In genomic region chr9:50520748-50521147, GRCm38 (mm10) we compare ENCODE assay signal across 1 mouse cellular context.
TF ChIP-seq lines count a peak whose summit lies in the region.

No protein-coding gene starts in this region.

TF ChIP-seq in CH12.LX, 34 proteins besides CTCF, POLR2A, EP300 and RAD21:
- TF ChIP-seq BHLHE40 (IDR thresholded peaks at IDR 0.05; ENCODE audit: low read depth, low read length) (0 out of 2 replicates have a peak, but pooled peaks have one; percentile 38), GABPA (IDR thresholded peaks at IDR 0.05; ENCODE audit: insufficient replicate concordance, low read depth, low read length) (no peak)
